Mouse (Mus musculus) forebrain, embryonic 16.5 days (tissue): Measurements from ENCODE around the gene Olig1. TPM values are rescaled to one million over a fixed set of nuclear protein-coding genes. Genes with fewer than 3 reads are reported as not detected.

Experiments used
- polyA plus RNA-seq: library from polyadenylated mRNA; unstranded; fragments of >200 nt; fragmentation: Nextera tagmentation; extraction: Ambion mirVana; gene quantifications from 2 replicates; pipeline ENCODE4 v1.2.1, GENCODE M21; 2015

The Olig1 gene
- polyA plus RNA-seq, 1 experiment from 2014 or later: 39.7 TPM

Other genes with a start within 250 kb of the Olig1 start
- gene Paxbp1, start 225.2 kb upstream of the Olig1 start, polyA plus RNA-seq: 91.7 and 96.0 TPM in 2 replicates
- gene 4932438H23Rik, start 174.7 kb upstream of the Olig1 start, polyA plus RNA-seq: 0.32 and 0.39 TPM in 2 replicates
- gene Olig2, start 44.3 kb upstream of the Olig1 start, polyA plus RNA-seq: 4.7 and 5.7 TPM in 2 replicates
- gene Ifnar2, start 103.0 kb downstream of the Olig1 start, polyA plus RNA-seq: 44.2 and 50.3 TPM in 2 replicates
- not detected in 2 replicates for gene Gm21970, start 121.9 kb downstream of the Olig1 start, polyA plus RNA-seq
- 8.9 and 10.7 TPM in 2 replicates for gene Il10rb, start 136.4 kb downstream of the Olig1 start, polyA plus RNA-seq
- 55.9 and 56.1 TPM in 2 replicates for gene Ifnar1, start 215.5 kb downstream of the Olig1 start, polyA plus RNA-seq